Mouse (Mus musculus) lung, embryonic 16.5 days (tissue): ENCODE measurements at regions not wholly inside any gene's neighbourhood (a gene's known extent, or its start where the extent isn't known, plus 50 kb on each side); places are given as distances from the start of the nearest gene placed in this dataset.

Experiments used
- ATAC-seq: fragments of 200-750 bp; cut with Nextera tagmentation; 2 replicates; pipeline ENCODE4 v1.8.0; 2017; ENCODE audit warnings: low read depth, mild to moderate bottlenecking, moderate library complexity
- H3K27ac ChIP-seq: fragments of 300-500 bp; sonication (generic); 2 replicates; pipeline ENCODE4 v1.5.1; 2014; ENCODE audit warnings: mild to moderate bottlenecking, control low read depth, low read length
- H3K27me3 ChIP-seq: fragments of 300-500 bp; sonication (generic); 2 replicates; pipeline ENCODE4 v1.6.1; 2014; ENCODE audit warnings: low read depth, low read length, mixed read lengths; ENCODE audit not compliant: control insufficient read depth, insufficient read depth
- H3K36me3 ChIP-seq: fragments of 300-500 bp; sonication (generic); 2 replicates; pipeline ENCODE4 v1.6.1; 2014; ENCODE audit warnings: low read length; ENCODE audit not compliant: control insufficient read depth, insufficient read depth
- H3K4me1 ChIP-seq: fragments of 300-500 bp; sonication (generic); replicated peaks from 2 replicates; pipeline ENCODE4 v1.6.1; 2014; ENCODE audit warnings: low read length, mixed read lengths; ENCODE audit not compliant: control insufficient read depth, insufficient read depth
- H3K4me2 ChIP-seq: fragments of 300-500 bp; sonication (generic); 2 replicates; pipeline ENCODE4 v1.6.1; 2014; ENCODE audit warnings: low read depth, low read length, control low read depth
- H3K4me3 ChIP-seq: fragments of 300-500 bp; sonication (generic); 2 replicates; pipeline ENCODE4 v1.5.1; 2014; ENCODE audit warnings: mild to moderate bottlenecking, low read length, control low read depth
- H3K9ac ChIP-seq: fragments of 300-500 bp; sonication (generic); 2 replicates; pipeline ENCODE4 v1.6.1; 2014; ENCODE audit warnings: low read length, control low read depth
- H3K9me3 ChIP-seq: fragments of 300-500 bp; sonication (generic); 2 replicates; pipeline ENCODE4 v1.6.1; 2016; ENCODE audit warnings: low read length; ENCODE audit not compliant: control insufficient read depth
- WGBS: fragments of 180-500 bp; shearing (Covaris S2); extraction: QIAGEN DNeasy Blood & Tissue Kit; methylation state at CpG from one replicate; pipeline ENCODE4 v1.1.7; 2014; 5-methylcytosine and 5-hydroxymethylcytosine counted together

DNA sequence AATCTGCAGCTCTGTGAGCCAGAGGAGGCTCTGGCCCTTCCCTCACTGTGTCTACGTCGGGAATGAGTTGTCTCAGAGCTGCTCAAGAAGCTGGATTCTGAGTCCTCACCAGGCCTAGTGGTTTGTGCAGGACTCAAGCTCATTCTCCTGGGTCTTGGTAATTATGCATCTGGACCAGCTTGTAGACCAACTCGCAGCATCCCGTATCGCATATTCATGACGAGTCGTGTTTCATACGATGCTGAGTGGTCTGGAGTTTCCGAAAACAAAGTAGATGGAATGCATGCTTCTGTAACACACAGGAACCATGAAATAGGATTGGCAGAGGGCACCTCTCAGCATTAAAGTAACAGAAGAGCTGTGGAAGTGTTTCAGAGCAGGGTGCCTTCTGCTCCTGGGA, 53.5 kb upstream of the Smyd2 start:
- H3K9ac ChIP-seq = no peak overlapping the region
- no peak overlapping the region for H3K4me2 ChIP-seq
- WGBS = 85% methylated on average over 9 of the region's 9 CpGs
- H3K4me1 ChIP-seq = no peaks in the 10 kb centered on the region
- H3K4me3 ChIP-seq = no peak overlapping the region
- H3K36me3 ChIP-seq = no peaks in the 10 kb centered on the region
- ATAC-seq = no peak
- no peak overlapping the region for H3K27ac ChIP-seq
- H3K9me3 ChIP-seq = no peaks in the 10 kb centered on the region
- H3K27me3 ChIP-seq = no peaks in the 10 kb centered on the region

DNA sequence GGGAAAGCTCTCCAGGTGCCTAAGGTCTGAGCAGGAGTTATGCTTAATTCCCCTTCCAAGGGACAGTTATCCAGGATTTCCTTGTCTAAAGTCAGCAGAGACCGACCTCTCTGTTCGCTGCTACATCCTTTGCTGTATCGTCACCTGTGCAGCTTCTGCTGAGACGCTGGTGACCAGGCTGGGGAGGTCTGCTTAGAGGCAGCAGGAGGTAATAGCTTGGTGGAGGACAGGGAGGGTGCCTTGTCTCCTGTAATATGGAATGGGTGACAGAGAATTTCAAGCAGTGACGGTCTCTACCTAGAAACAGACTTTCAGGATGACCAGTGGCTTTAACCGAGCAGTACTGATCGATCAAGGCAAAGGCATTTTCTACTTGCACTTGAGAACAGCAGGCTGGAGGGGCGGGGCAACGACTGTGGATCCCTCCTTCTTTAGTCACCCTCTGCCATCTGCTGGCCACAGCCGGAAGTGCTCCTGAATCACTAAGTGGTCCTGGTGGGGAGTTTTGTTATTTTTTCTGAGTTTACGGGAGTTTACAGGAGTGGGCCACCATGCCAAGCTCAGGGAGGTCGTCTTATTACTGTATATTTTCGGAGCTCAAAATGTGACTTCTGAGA, 50.7 kb upstream of the Smyd2 start:
- ATAC-seq = peak; percentile 80
- no peak overlapping the region for H3K4me3 ChIP-seq
- WGBS = 7% methylated on average over 13 of the region's 13 CpGs

More for the DNA sequence above, 50.7 kb upstream of the Smyd2 start:
- peak overlapping the region; percentile 43; the same call in 1 of the 2 replicates for H3K4me2 ChIP-seq
- no peaks in the 10 kb centered on the region for H3K36me3 ChIP-seq
- H3K4me1 ChIP-seq = no peaks in the 10 kb centered on the region
- H3K27ac ChIP-seq = no peak overlapping the region
- H3K9me3 ChIP-seq = no peaks in the 10 kb centered on the region
- H3K27me3 ChIP-seq = no peaks in the 10 kb centered on the region
- no peak overlapping the region for H3K9ac ChIP-seq
